Mouse (Mus musculus): ENCODE measurements at regions not wholly inside any gene's neighbourhood (a gene's known extent, or its start where the extent isn't known, plus 50 kb on each side); places are given as distances from the start of the nearest gene placed in this dataset.

GRCm38 (mm10) chr2:159863185-159863584 is 470.8 kb downstream of the Gm826 start:
- no peak for TF ChIP-seq CTCF (IDR thresholded peaks at IDR 0.05)
- no peak for TF ChIP-seq EP300 (IDR thresholded peaks at IDR 0.05; ENCODE audit: insufficient read depth, low read depth, low read length)

Measured in heart, adult 2 months (tissue).